Mouse (Mus musculus) midbrain, embryonic 16.5 days (tissue): ENCODE measurements around the gene Chrm3. TPM values are rescaled to one million over a fixed set of nuclear protein-coding genes. Genes with fewer than 3 reads are reported as not detected.

Experiments
- ATAC-seq: fragments of 200-750 bp; cut with Nextera tagmentation; 2 replicates; pipeline ENCODE4 v1.8.0; 2017; ENCODE audit warnings: moderate TSS enrichment
- H3K27ac ChIP-seq: fragments of 300-500 bp; sonication (generic); 2 replicates; pipeline ENCODE4 v1.5.1; 2014; ENCODE audit warnings: mild to moderate bottlenecking, low read length, mixed read lengths
- H3K27me3 ChIP-seq: fragments of 300-500 bp; sonication (generic); 2 replicates; pipeline ENCODE4 v1.6.1; 2014; ENCODE audit warnings: low read depth, low read length, mixed read lengths; ENCODE audit not compliant: control insufficient read depth, insufficient read depth
- H3K36me3 ChIP-seq: fragments of 300-500 bp; sonication (generic); 2 replicates; pipeline ENCODE4 v1.6.1; 2014; ENCODE audit warnings: mild to moderate bottlenecking, low read length, moderate library complexity, mixed read lengths; ENCODE audit not compliant: control insufficient read depth, insufficient read depth
- H3K4me1 ChIP-seq: fragments of 300-500 bp; sonication (generic); 2 replicates; pipeline ENCODE4 v1.6.1; 2014; ENCODE audit warnings: mild to moderate bottlenecking, low read length, mixed read lengths; ENCODE audit not compliant: control insufficient read depth, insufficient read depth
- H3K4me2 ChIP-seq: fragments of 300-500 bp; sonication (generic); 2 replicates; pipeline ENCODE4 v1.6.1; 2014; ENCODE audit warnings: mild to moderate bottlenecking, low read length, mixed read lengths
- H3K4me3 ChIP-seq: fragments of 300-500 bp; sonication (generic); 2 replicates; pipeline ENCODE4 v1.5.1; 2014; ENCODE audit warnings: low read depth, mild to moderate bottlenecking, low read length, moderate library complexity, mixed read lengths
- H3K9ac ChIP-seq: fragments of 300-500 bp; sonication (generic); 2 replicates; pipeline ENCODE4 v1.6.1; 2014; ENCODE audit warnings: low read depth, low read length, mixed read lengths
- H3K9me3 ChIP-seq: fragments of 300-500 bp; sonication (generic); replicated peaks from 2 replicates; pipeline ENCODE4 v1.6.1; 2014; ENCODE audit warnings: mild to moderate bottlenecking, low read length, mixed read lengths; ENCODE audit not compliant: control insufficient read depth, poor library complexity, severe bottlenecking
- WGBS: fragments of 180-500 bp; shearing (Covaris S2); extraction: QIAGEN DNeasy Blood & Tissue Kit; methylation state at CpG from one replicate; pipeline ENCODE4 v1.1.7; 2014; 5-methylcytosine and 5-hydroxymethylcytosine counted together
- polyA plus RNA-seq: library from polyadenylated mRNA; unstranded; fragments of >200 nt; fragmentation: Nextera tagmentation; extraction: Ambion mirVana; gene quantifications from 2 replicates; pipeline ENCODE4 v1.2.1, GENCODE M21; 2015

Chrm3 gene
- polyA plus RNA-seq, 1 experiment from 2014 or later, result 5.0 TPM

DNA sequence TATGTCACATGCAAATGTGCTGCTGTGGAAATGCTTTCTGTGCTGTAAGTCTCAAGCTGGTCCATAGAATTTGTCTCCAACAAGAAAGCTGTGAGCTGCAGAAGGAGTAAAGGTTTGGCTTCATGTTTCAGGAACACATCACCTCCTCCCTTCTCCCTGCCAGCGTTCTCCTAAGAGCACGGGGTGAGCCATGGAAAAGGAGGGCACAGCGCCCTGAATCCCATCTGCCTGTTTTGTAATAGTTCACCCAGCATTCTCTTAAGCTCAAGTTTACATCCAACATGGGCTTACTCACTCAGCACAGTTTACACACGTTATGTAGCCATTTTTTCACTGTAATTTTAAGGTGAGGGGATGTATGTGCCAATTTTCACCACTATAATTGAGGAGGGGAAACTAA lies 220.1 kb downstream of the Chrm3 start:
- Histone ChIP-seq H3K9ac (no peak overlapping the region), H3K36me3 (no peaks in the 10 kb centered on the region), H3K4me1 (no peaks in the 10 kb centered on the region), H3K9me3 (no peaks in the 10 kb centered on the region), H3K27me3 (no peaks in the 10 kb centered on the region), H3K4me3 (no peak overlapping the region), H3K4me2 (no peak overlapping the region), H3K27ac (no peak overlapping the region)
- no peak for ATAC-seq
- 85% methylated on average over 4 of the region's 4 CpGs for WGBS

DNA sequence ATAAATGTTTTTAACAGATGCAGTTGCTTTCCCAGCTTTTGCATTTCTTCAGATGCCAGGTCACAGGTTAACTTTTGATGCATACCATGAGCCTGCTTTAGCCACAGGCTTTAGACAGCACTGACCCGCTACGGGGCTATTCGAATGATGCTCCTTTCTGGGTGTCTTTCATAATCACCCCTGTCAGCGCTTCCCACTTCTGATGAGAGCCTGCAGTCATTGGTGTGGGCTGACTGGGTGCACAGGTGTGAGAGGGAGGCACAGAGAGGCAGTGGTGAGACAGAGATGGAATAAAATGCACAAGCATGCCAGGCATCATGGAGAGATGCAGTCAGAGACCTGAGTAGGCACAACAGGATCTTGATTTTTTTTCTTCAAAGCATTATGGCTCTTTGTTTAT lies 221.8 kb downstream of the Chrm3 start:
- ATAC-seq, result no peak
- H3K4me1 ChIP-seq, result no peaks in the 10 kb centered on the region
- WGBS, result 92% methylated on average over 4 of the region's 4 CpGs
- no peaks in the 10 kb centered on the region for H3K27me3 ChIP-seq
- H3K4me3 ChIP-seq, result no peak overlapping the region
- no peaks in the 10 kb centered on the region for H3K9me3 ChIP-seq
- no peak overlapping the region for H3K27ac ChIP-seq
- H3K9ac ChIP-seq, result no peak overlapping the region
- no peaks in the 10 kb centered on the region for H3K36me3 ChIP-seq
- no peak overlapping the region for H3K4me2 ChIP-seq

DNA sequence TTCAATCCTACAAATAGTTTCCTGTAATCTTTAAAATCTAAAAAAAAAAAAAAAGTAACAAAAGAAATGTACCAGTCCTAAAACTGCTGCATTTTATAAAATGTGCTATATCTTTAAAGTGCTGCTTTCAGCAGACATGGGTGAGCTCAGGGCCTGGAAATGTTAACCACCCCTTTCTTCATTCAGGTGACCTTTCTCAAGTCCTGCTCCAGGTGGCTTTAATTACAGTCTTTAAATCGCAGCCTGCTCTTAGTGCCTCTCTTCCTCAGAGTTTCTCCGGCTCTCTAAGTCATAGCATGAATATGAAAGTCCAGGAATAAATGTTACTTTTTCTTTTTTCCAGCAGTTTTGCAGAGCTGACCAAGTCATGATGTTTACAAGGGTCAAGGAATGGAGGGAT lies 229.6 kb downstream of the Chrm3 start:
- no peaks in the 10 kb centered on the region for H3K9me3 ChIP-seq
- H3K9ac ChIP-seq, result no peak overlapping the region
- no peaks in the 10 kb centered on the region for H3K4me1 ChIP-seq
- H3K36me3 ChIP-seq, result no peaks in the 10 kb centered on the region
- no peak overlapping the region for H3K4me3 ChIP-seq
- ATAC-seq, result no peak
- H3K27ac ChIP-seq, result no peak overlapping the region
- no peaks in the 10 kb centered on the region for H3K27me3 ChIP-seq
- H3K4me2 ChIP-seq, result no peak overlapping the region
- WGBS, result 83% methylated on average over 2 of the region's 2 CpGs

DNA sequence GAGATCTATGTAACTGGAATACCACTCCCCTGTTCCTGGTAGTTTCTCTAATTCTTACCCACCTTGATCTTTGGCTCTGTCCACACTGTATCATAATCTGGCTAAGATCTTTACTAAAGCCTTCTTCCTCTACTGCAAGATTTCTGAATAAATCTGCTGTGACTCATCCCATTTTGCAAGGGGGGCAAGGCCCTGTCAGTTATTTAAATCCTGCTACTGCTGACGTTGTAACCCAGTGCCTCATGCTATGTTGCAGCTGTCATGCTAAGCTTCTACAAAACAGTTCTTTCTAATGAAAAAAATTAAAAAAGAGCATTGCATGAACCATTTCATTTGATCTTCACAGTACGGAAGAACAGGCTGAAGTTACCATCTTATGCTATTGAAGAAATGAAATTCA lies 248.4 kb downstream of the Chrm3 start:
- 66% methylated on average over 2 of the region's 2 CpGs for WGBS
- H3K4me1 ChIP-seq, result no peaks in the 10 kb centered on the region
- H3K4me2 ChIP-seq, result no peak overlapping the region
- no peaks in the 10 kb centered on the region for H3K36me3 ChIP-seq
- no peaks in the 10 kb centered on the region for H3K27me3 ChIP-seq
- no peak overlapping the region for H3K4me3 ChIP-seq
- no peak overlapping the region for H3K9ac ChIP-seq
- H3K9me3 ChIP-seq, result no peaks in the 10 kb centered on the region
- no peak overlapping the region for H3K27ac ChIP-seq
- ATAC-seq, result no peak

DNA sequence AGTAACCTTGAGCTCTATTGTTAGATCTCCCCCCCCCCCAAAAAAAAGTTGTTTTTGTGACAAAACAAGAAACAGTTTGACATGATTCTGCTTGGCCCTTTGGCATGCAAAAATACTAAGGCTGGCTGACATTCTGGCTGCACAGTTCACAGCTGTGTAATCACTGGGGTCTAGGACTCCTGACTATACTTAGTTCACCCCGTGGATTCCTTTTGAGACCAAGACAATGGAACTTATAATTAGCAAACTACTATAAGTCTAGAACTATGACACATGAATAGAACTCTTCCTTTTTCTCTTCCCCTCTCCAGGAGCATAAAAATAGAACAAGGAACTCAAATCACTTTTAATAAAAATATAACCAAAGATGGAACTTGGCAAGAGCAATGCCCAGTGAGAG lies 251.1 kb downstream of the Chrm3 start:
- H3K9me3 ChIP-seq, result no peaks in the 10 kb centered on the region
- no peak overlapping the region for H3K27ac ChIP-seq
- 42% methylated on average over 1 of the region's 1 CpGs for WGBS
- ATAC-seq, result no peak
- H3K4me2 ChIP-seq, result no peak overlapping the region
- no peak overlapping the region for H3K4me3 ChIP-seq
- no peaks in the 10 kb centered on the region for H3K27me3 ChIP-seq
- H3K36me3 ChIP-seq, result no peaks in the 10 kb centered on the region
- H3K9ac ChIP-seq, result no peak overlapping the region
- H3K4me1 ChIP-seq, result no peaks in the 10 kb centered on the region

DNA sequence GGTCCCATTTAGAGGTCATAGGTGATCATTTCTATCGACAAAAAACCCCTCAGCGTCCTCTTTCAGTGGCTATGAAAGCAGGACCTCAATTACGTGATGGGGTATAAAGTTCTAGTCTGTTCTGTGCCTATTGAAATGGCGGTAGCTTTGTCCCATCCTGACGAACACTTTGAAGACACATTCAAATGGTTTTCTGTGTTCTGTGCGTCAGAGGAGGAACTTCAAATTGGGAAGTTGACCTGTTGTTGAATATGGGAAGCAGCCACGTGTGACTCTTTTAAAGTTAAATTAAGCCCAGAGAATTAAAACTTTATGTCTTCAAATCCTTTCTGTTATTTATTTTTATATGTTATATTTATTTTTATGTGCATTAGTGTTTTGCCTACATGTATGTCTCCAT lies 253.3 kb downstream of the Chrm3 start:
- Histone ChIP-seq H3K36me3 (no peaks in the 10 kb centered on the region), H3K9ac (no peak overlapping the region), H3K4me3 (no peak overlapping the region), H3K4me2 (no peak overlapping the region), H3K9me3 (no peaks in the 10 kb centered on the region), H3K27me3 (no peaks in the 10 kb centered on the region), H3K27ac (no peak overlapping the region), H3K4me1 (no peaks in the 10 kb centered on the region)
- ATAC-seq, result no peak
- WGBS, result 86% methylated on average over 7 of the region's 7 CpGs

DNA sequence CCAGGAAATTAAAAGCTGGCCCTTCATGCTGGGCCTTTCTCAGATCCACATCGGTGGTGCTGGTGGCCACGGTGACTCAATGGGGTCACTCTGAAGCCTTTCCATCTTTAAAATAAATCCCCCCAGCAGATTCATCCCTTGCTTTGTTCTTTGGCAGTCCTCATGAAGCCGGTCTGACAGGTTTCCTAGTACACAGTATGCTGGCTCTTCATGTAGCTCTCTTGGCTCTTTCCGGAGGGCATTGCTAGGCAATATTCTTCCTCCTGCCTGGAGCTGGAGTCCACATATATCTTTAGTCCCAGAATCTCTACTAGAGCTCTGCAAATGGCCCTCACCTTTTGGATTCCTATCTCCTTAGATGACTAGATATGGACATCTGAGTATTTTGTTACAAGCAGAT lies 269.9 kb downstream of the Chrm3 start:
- ATAC-seq, result no peak
- no peak overlapping the region for H3K27ac ChIP-seq
- H3K27me3 ChIP-seq, result no peaks in the 10 kb centered on the region
- no peak overlapping the region for H3K4me3 ChIP-seq
- no peaks in the 10 kb centered on the region for H3K9me3 ChIP-seq
- no peaks in the 10 kb centered on the region for H3K36me3 ChIP-seq
- no peak overlapping the region for H3K4me2 ChIP-seq
- 72% methylated on average over 4 of the region's 4 CpGs for WGBS
- no peak overlapping the region for H3K9ac ChIP-seq
- no peaks in the 10 kb centered on the region for H3K4me1 ChIP-seq

DNA sequence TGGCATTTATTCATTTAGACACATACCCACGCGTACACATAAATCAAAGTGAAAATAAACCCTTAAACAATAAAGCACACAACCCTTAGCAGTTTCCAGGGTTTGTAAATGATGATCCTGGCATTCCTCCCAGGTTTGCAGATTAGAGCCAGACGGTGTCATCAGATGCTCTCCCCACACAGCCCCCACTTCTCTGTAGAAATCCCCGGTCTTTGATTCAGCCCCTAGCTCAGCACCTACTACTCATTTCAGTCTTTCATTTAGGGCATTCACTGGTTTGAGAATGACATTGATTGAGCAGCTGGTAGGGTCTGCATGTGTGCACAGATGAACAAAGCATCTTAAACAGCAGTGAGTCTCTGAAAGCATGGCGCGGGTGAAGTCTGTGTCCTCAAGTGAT lies 274.3 kb downstream of the Chrm3 start:
- no peak for ATAC-seq
- WGBS, result 86% methylated on average over 6 of the region's 6 CpGs

DNA sequence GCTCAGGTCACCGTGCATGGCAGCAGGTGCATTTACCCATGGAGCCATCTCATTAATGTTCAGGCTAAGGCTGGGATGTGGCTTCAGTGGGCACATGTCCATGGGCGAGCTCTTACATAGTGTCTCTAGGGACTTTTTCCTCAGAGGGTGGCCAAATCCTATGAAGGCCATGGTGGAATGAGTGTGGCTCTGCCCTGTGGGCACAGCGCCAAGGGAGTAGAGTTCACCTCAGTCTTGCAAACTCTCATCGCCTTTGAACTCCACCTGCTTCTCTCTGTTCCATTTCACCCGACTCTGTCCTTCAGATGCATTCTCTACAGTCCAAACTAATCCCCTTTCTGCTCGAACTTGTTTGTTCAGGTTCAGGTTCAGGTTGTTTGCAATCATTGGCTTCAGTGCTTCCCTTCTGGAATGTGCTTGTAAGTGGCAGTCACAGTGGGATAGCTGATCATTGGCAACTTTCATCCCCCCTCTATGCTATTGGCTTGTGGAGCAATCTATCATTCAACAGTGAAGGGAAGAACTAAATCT lies 278.7 kb downstream of the Chrm3 start:
- no peak overlapping the region for H3K4me3 ChIP-seq
- ATAC-seq, result no peak
- no peak overlapping the region for H3K27ac ChIP-seq
- H3K9ac ChIP-seq, result no peak overlapping the region
- WGBS, result 89% methylated on average over 6 of the region's 6 CpGs
- H3K36me3 ChIP-seq, result no peaks in the 10 kb centered on the region
- no peak overlapping the region for H3K4me2 ChIP-seq
- H3K27me3 ChIP-seq, result no peaks in the 10 kb centered on the region
- no peaks in the 10 kb centered on the region for H3K9me3 ChIP-seq
- H3K4me1 ChIP-seq, result no peaks in the 10 kb centered on the region

More for the DNA sequence above, 274.3 kb downstream of the Chrm3 start:
- Histone ChIP-seq H3K9me3 (no peaks in the 10 kb centered on the region), H3K27me3 (no peaks in the 10 kb centered on the region), H3K4me3 (no peak overlapping the region), H3K27ac (no peak overlapping the region), H3K36me3 (no peaks in the 10 kb centered on the region), H3K4me1 (no peaks in the 10 kb centered on the region), H3K4me2 (no peak overlapping the region), H3K9ac (no peak overlapping the region)
